Mouse (Mus musculus) intestine, embryonic 15.5 days (tissue): ENCODE data around the gene Gm37240. TPM values are rescaled to one million over a fixed set of nuclear protein-coding genes. Genes with fewer than 3 reads are reported as not detected.

Experiments used
- ATAC-seq: fragments of 200-750 bp; cut with Nextera tagmentation; 2 replicates; pipeline ENCODE4 v1.8.0; 2017; ENCODE audit warnings: moderate TSS enrichment, moderate library complexity
- H3K27ac ChIP-seq: fragments of 300-500 bp; sonication (generic); 2 replicates; pipeline ENCODE4 v1.5.1; 2015; ENCODE audit warnings: mild to moderate bottlenecking, inconsistent platforms
- H3K27me3 ChIP-seq: fragments of 300-500 bp; sonication (generic); replicated peaks from 2 replicates; pipeline ENCODE4 v1.6.1; 2015; ENCODE audit warnings: inconsistent platforms
- H3K36me3 ChIP-seq: fragments of 300-500 bp; sonication (generic); 2 replicates; pipeline ENCODE4 v1.6.1; 2015; ENCODE audit warnings: inconsistent platforms
- H3K4me1 ChIP-seq: fragments of 300-500 bp; sonication (generic); replicated peaks from 2 replicates; pipeline ENCODE4 v1.6.1; 2015; ENCODE audit warnings: inconsistent platforms
- H3K4me2 ChIP-seq: fragments of 300-500 bp; sonication (generic); replicated peaks from 2 replicates; pipeline ENCODE4 v1.6.1; 2015; ENCODE audit warnings: mild to moderate bottlenecking, inconsistent platforms
- H3K4me3 ChIP-seq: fragments of 300-500 bp; sonication (generic); replicated peaks from 2 replicates; pipeline ENCODE4 v1.5.1; 2015; ENCODE audit warnings: inconsistent platforms
- H3K9ac ChIP-seq: fragments of 300-500 bp; sonication (generic); 2 replicates; pipeline ENCODE4 v1.6.1; 2015; ENCODE audit warnings: inconsistent platforms
- H3K9me3 ChIP-seq: fragments of 300-500 bp; sonication (generic); 2 replicates; pipeline ENCODE4 v1.6.1; 2016; ENCODE audit warnings: inconsistent platforms
- WGBS: fragments of 180-500 bp; shearing (Covaris S2); methylation state at CpG from one replicate; pipeline ENCODE4 v1.1.7; 2015; 5-methylcytosine and 5-hydroxymethylcytosine counted together
- polyA plus RNA-seq: library from polyadenylated mRNA; unstranded; fragments of >200 nt; fragmentation: Nextera tagmentation; extraction: Ambion mirVana; gene quantifications from 2 replicates; pipeline ENCODE4 v1.2.1, GENCODE M21; 2015

Gene Gm37240
- polyA plus RNA-seq, 1 experiment from 2014 or later: 6.5 TPM

DNA sequence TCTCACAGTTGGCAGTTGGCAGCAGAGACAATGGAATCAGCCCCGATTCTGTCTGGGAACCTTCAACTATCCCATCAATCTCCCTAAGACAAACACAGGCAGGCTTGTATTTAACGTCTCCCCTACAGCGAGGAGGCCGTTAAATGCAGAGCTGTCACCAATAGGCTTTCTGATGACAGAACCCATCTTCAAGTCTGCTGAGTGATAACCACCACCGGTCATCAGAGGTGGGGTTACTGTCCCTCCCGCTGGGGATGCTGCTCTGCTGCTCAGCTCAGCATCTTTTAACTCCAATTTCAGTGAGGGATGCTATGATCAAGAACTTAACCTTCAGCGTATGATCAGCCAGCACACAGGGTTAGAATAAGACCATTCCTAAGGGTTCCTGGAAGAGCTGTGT is 1409.1 kb downstream of the Gm37240 start:
- Histone ChIP-seq H3K4me1 (peaks cover 16% of the 10 kb centered on the region), H3K4me2 (peak overlapping the region; percentile 98), H3K9me3 (no peaks in the 10 kb centered on the region), H3K36me3 (no peaks in the 10 kb centered on the region), H3K4me3 (0 out of 2 replicates have a peak overlapping the region, but pooled peaks have one; percentile 62), H3K27me3 (peaks cover 7% of the 10 kb centered on the region), H3K9ac (no peak overlapping the region), H3K27ac (no peak overlapping the region)
- WGBS: 27% methylated on average over 7 of the region's 7 CpGs
- no peak for ATAC-seq

DNA sequence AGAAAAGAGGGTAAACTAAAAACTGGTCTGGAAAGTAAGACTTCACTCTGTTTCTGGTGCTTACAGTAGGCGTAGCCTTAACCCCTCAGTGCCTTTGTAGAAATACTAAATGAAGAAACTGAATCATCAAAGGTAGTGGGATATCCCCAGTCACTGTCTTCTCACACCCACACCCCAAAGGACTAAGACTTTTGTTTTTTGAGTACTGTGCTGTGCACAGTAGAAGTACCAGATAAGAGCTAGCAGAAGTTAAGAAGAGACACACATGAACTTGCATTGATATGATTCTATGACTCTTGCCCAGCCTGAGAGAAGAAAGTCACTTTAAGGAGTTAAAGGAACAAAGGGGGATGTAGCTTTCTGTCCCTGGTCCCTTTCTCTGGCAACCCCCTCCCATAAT is 1409.8 kb downstream of the Gm37240 start:
- Histone ChIP-seq H3K4me1 (peaks cover 20% of the 10 kb centered on the region), H3K4me3 (no peak overlapping the region), H3K27ac (no peak overlapping the region), H3K4me2 (no peak overlapping the region), H3K27me3 (peaks cover 7% of the 10 kb centered on the region), H3K36me3 (no peaks in the 10 kb centered on the region), H3K9ac (no peak overlapping the region), H3K9me3 (no peaks in the 10 kb centered on the region)
- WGBS: 89% methylated on average over 1 of the region's 1 CpGs
- no peak for ATAC-seq

DNA sequence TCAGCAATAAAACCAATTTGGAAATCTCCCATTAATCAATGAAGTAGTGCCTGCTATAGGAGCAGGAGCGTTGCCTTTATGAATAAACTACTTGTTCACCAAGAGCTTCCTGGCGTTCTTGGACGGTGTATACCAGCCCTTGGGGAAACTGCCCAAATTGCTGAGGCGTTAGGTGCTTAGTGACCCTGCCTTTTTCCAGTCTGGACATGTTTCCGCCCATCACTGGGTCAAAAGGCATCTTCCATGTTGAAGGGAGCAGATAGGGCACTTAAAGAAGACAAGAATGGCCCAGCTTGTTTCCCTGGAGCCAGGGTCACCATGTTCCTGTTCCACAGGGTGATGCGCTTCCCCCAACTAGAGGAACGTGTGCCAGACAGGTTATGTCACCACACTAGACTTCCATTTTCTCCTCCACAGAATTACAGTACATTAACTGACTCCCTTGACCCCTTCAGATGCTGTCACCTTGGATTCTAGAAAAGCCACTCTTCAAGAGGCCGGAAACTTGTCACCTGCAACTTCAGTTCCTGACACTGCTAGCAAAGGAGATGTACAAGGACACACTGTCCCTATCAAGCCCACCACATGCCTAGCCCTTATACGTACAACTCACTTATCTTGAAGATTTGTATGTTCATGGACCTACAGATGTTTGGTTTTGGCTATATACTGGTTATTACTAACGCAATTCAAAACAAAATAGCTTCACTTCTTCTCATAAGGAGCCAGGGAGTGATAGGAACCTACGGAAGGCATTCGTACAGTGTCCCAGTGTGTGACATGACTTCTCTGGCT is 1412.1 kb downstream of the Gm37240 start:
- no peak for ATAC-seq
- Histone ChIP-seq H3K4me3 (no peak overlapping the region), H3K9ac (no peak overlapping the region), H3K9me3 (no peaks in the 10 kb centered on the region), H3K27ac (no peak overlapping the region), H3K4me1 (peaks cover 16% of the 10 kb centered on the region), H3K27me3 (peaks cover 7% of the 10 kb centered on the region), H3K4me2 (no peak overlapping the region), H3K36me3 (no peaks in the 10 kb centered on the region)
- 87% methylated on average over 12 of the region's 12 CpGs for WGBS

DNA sequence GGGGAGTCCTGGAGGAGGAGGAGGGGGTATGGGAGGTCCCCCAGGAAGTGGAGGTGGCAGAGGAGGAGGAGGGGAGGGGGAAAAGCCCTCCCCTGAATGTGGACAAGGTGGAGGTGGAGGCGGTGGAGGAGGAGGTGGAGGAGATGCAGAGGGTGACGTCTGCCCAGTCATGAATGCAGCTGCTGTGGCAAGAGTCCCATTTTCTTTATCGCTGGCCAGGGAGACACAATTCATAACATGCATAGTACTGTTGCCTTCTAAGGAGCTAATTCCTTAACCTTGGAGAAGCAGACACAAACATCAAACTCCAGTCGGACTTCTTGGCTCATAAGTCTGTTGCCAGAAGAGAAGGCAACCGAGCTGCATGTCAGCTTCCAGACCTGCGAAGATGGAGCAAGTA is 1412.9 kb downstream of the Gm37240 start:
- H3K9me3 ChIP-seq: no peaks in the 10 kb centered on the region
- peaks cover 7% of the 10 kb centered on the region for H3K27me3 ChIP-seq
- WGBS: 63% methylated on average over 6 of the region's 6 CpGs
- no peak overlapping the region for H3K4me2 ChIP-seq
- no peak overlapping the region for H3K9ac ChIP-seq
- H3K4me3 ChIP-seq: no peak overlapping the region
- ATAC-seq: no peak
- no peaks in the 10 kb centered on the region for H3K36me3 ChIP-seq
- H3K4me1 ChIP-seq: peaks cover 11% of the 10 kb centered on the region
- no peak overlapping the region for H3K27ac ChIP-seq

DNA sequence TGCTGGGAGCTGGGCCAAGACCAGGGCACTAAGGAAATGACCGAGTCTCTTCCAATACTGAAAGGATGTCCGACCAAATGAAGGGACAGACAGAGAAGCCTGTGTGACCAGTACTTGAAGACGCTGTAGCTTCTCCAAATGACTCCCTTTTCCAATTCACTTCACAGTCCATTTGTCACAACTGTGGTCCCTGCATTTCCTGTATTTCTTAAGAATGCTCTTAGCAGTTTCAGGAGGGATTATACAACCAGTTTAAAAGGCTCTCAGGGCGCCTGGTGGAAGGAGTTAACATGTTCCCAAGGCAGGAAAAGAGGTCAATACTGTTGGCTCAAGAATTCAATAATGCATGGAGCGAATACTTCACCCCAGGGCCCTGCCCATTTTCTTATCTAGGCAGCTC is 1414.4 kb downstream of the Gm37240 start:
- Histone ChIP-seq H3K9ac (no peak overlapping the region), H3K4me1 (peaks cover 12% of the 10 kb centered on the region), H3K27me3 (peaks cover under 1% of the 10 kb centered on the region), H3K9me3 (no peaks in the 10 kb centered on the region), H3K27ac (no peak overlapping the region), H3K36me3 (no peaks in the 10 kb centered on the region), H3K4me3 (no peak overlapping the region), H3K4me2 (no peak overlapping the region)
- no peak for ATAC-seq
- WGBS: 51% methylated on average over 5 of the region's 5 CpGs

DNA sequence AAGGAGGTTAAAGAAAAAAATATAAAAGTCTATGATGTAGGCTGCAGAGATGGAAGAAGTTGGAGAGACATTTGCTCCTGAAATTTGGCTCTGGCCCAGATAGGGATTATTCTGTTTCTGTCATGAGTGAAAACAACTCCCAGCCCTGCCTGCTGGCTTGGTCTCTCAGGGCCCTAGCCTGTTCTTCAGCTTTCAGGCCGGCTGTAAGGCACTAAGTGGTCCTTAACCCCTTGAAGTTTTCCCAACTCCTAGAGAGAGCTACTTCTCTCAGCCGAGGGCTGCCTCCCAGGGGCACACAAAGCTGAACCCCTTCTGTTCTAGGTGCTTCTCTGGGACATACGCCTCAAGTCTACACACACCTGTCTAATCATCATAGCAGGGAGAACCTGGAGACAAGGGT is 1414.8 kb downstream of the Gm37240 start:
- Histone ChIP-seq H3K4me3 (no peak overlapping the region), H3K27ac (no peak overlapping the region), H3K36me3 (no peaks in the 10 kb centered on the region), H3K9ac (no peak overlapping the region), H3K9me3 (no peaks in the 10 kb centered on the region), H3K4me1 (peaks cover 16% of the 10 kb centered on the region), H3K4me2 (no peak overlapping the region), H3K27me3 (no peaks in the 10 kb centered on the region; the same call in 1 of the 2 replicates)
- ATAC-seq: no peak
- 44% methylated on average over 3 of the region's 3 CpGs for WGBS

DNA sequence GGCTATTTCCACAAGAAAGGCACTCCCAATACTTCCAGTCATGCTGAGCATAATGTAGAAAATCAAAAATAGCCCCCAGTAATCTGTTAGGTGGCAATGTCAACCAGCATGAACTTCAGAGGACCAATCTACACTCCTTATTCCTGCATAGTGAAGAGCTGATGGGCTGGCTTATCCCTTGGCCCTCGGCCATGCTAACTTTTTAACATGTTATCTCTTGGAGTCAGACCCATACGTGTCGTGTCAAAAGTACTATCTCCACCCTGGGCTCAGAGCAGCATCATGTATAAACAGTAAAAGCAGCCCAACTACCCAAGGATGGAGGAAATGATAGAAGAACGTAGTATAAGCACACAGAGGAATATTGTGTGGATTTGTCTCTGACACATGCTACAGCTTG is 1416.2 kb downstream of the Gm37240 start:
- Histone ChIP-seq H3K9me3 (no peaks in the 10 kb centered on the region), H3K4me3 (no peak overlapping the region), H3K4me2 (no peak overlapping the region), H3K9ac (no peak overlapping the region), H3K27ac (no peak overlapping the region), H3K36me3 (no peaks in the 10 kb centered on the region), H3K27me3 (no peaks in the 10 kb centered on the region), H3K4me1 (peaks cover 20% of the 10 kb centered on the region)
- 86% methylated on average over 4 of the region's 4 CpGs for WGBS
- ATAC-seq: peak; percentile 49; the same call in 1 of the 2 replicates

DNA sequence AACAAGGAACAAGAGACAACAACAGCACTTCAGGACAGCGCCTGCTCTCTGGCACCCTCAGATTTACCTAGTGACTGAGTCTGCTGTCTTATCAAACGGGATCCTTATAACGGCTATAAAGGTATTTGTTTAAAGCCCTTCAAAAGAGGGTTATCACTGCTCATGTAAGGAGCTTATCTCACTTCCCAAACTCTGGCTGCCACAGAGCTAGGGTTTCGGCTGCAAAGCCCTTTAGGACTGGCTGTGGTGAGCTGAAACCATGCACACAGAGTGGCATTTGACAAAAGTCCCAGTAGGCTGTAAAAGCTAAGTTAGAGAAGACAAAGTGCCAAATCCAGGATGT is 1419.2 kb downstream of the Gm37240 start:
- 52% methylated on average over 4 of the region's 4 CpGs for WGBS
- Histone ChIP-seq H3K4me1 (peaks cover 13% of the 10 kb centered on the region), H3K4me3 (no peak overlapping the region), H3K27me3 (no peaks in the 10 kb centered on the region), H3K27ac (no peak overlapping the region), H3K36me3 (no peaks in the 10 kb centered on the region), H3K9ac (no peak overlapping the region), H3K4me2 (peak overlapping the region; percentile 31; the same call in 1 of the 2 replicates), H3K9me3 (no peaks in the 10 kb centered on the region)
- peak; percentile 17 for ATAC-seq

DNA sequence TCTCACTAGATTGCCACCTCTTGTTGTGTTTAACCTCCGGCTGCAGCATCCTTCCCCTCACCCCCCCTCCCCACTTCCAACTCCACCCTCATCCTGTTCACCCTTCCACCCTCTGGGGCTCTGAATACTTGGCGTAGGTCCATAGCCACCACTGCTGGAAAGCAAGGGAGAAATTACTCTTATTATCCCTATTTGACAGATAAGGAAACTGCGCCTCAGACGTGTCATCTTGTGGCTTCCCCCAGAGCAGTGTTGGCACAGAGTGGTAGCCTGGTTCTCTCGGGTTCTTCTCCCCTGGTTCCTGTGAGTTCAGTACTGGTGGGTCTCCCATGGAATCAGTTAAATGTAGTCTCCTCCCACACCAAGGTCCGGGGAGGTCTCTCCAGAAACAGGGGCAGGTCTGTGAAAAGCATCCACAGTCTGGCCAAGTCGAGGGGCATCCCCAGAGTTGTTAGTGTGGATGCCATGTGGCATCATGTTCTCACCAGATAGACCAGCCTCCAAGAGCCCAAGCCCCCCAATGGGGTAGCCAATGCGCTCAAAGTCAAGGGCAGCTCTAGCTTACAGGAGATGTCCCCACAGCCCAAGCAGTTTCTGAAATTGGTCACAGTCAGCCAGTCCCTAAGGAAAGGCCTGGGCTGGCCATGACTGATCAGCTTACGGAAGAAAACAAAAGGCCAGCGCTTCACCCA is 1419.8 kb downstream of the Gm37240 start:
- Histone ChIP-seq H3K4me3 (no peak overlapping the region), H3K27ac (no peak overlapping the region), H3K9ac (no peak overlapping the region), H3K9me3 (no peaks in the 10 kb centered on the region), H3K4me1 (peaks cover 10% of the 10 kb centered on the region), H3K4me2 (peak overlapping the region; percentile 31; the same call in 1 of the 2 replicates), H3K27me3 (no peaks in the 10 kb centered on the region), H3K36me3 (no peaks in the 10 kb centered on the region)
- WGBS: 44% methylated on average over 10 of the region's 10 CpGs
- ATAC-seq: peak; percentile 46

DNA sequence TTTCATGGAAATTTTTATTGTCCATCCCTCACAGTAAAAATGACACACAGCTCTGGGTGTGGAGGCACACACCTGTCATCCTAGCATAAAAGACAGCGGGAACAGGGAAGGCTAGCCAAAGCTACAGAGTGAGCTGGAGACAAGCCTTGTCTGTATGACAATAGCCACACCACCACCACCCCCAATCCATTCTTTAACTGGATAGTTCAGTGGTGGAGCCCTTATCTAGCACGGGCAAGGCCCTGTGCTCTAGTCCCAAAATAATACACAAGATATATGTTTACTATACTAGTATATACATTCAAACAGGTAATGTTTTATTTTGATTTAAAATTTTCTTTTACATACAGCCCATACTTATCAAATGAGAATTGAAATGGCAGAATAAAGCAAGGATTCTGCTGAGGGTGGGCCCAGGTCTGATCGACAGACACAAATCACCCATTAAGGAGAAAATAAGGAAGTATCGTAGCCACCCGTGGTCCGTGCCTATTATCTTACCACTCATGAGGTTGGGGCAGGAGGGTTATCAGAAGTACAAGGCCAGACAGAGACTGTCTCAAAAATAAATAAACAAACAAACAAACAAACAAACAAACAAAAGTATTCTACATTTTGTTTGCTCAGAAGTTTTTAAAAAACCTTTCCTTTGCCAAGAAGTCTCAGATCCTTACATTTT is 1421.4 kb downstream of the Gm37240 start:
- Histone ChIP-seq H3K4me1 (peaks cover 16% of the 10 kb centered on the region), H3K27ac (no peak overlapping the region)
- WGBS: 79% methylated on average over 6 of the region's 6 CpGs

DNA sequence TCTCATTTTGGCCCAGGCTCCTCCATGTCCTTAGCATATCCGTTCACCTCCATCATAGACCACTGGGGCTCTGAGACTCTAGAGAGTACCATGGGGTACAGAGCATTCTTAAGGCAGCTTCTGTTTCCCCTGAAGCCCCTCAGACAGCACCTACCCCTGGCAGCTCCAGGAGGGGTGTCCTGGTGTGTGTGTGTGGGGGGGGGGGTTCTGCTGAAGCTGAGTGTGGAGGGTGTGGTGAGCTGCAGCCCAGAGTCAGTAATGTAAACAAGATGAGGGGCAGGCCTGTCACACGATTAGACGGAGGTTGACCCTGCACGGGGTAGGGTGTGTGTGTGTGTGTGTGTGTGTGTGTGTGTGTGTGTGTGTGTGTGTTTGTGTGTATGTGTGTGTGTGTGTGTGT is 1425.6 kb downstream of the Gm37240 start:
- no peaks in the 10 kb centered on the region for H3K27me3 ChIP-seq
- no peak overlapping the region for H3K4me3 ChIP-seq
- H3K9ac ChIP-seq: no peak overlapping the region
- 29% methylated on average over 4 of the region's 4 CpGs for WGBS
- H3K36me3 ChIP-seq: no peaks in the 10 kb centered on the region
- H3K4me1 ChIP-seq: peaks cover 25% of the 10 kb centered on the region
- H3K4me2 ChIP-seq: no peak overlapping the region
- ATAC-seq: peak; percentile 60
- no peaks in the 10 kb centered on the region for H3K9me3 ChIP-seq
- H3K27ac ChIP-seq: no peak overlapping the region

More for the DNA sequence above, 1421.4 kb downstream of the Gm37240 start:
- Histone ChIP-seq H3K36me3 (no peaks in the 10 kb centered on the region), H3K27me3 (no peaks in the 10 kb centered on the region), H3K9ac (no peak overlapping the region), H3K4me2 (no peak overlapping the region), H3K9me3 (no peaks in the 10 kb centered on the region), H3K4me3 (no peak overlapping the region)
- ATAC-seq: no peak

DNA sequence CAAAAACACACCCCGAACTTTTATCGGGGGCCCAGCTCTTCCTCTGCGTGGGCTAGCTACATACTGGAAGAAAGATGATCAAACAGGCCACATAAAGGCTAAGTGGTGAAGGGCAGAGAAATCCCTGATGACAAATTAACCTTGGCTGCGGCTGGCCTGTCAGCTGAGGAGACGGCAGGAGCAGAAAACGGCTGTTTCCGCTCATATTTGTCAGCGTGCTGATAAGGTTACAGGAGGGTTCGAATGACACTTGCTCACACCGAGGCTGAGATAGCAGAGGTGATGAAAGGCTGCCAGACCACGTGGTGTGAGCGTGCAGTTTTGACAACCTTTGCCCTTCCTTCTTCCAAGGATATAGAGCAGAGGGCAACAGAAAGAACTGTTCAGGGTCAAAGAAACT is 1426.4 kb downstream of the Gm37240 start:
- peak overlapping the region; percentile 30 for H3K4me2 ChIP-seq
- no peaks in the 10 kb centered on the region for H3K9me3 ChIP-seq
- peak overlapping the region; percentile 67 for H3K27ac ChIP-seq
- no peak overlapping the region for H3K9ac ChIP-seq
- no peaks in the 10 kb centered on the region for H3K36me3 ChIP-seq
- WGBS: 13% methylated on average over 12 of the region's 12 CpGs
- ATAC-seq: peak; percentile 87
- H3K4me3 ChIP-seq: no peak overlapping the region
- H3K4me1 ChIP-seq: peaks cover 25% of the 10 kb centered on the region
- no peaks in the 10 kb centered on the region for H3K27me3 ChIP-seq
